Mouse (Mus musculus) naive thymus-derived CD4-positive, alpha-beta T cell, adult 2 months (primary cell): ENCODE data around the gene Olfr702.

Experiments
- DNase-seq: peaks from one replicate; pipeline ENCODE4 v3.0.0-alpha.2; 2011; ENCODE audit warnings: low read depth

The Olfr702 gene

GRCm38 (mm10) chr7:106833793-106834192 is at the start of gene Olfr702:
TSS of gene Olfr702 (minus strand) at chr7:106833893.
- no peak for DNase-seq

- DNase-seq: no peak
These were observed 43.1 kb upstream of the Olfr702 start, which contains the start of gene Olfr705 for GRCm38 (mm10) chr7:106876791-106877190. TSS of gene Olfr705 (minus strand) at chr7:106876891.

GRCm38 (mm10) chr7:106862885-106863284 is 29.2 kb upstream of the Olfr702 start, which contains the start of gene Olfr704:
TSS of gene Olfr704 (plus strand) at chr7:106863185.
- DNase-seq: no peak

GRCm38 (mm10) chr7:106843060-106843459 is 9.4 kb upstream of the Olfr702 start, which contains the start of gene Olfr703:
TSS of gene Olfr703 (plus strand) at chr7:106843360.
- DNase-seq: no peak

GRCm38 (mm10) chr7:106818414-106818813 is 15.3 kb downstream of the Olfr702 start:
- DNase-seq: no peak

GRCm38 (mm10) chr7:106815775-106816174 is 17.9 kb downstream of the Olfr702 start:
- peak; percentile 68 for DNase-seq

GRCm38 (mm10) chr7:106813829-106814228 is 19.9 kb downstream of the Olfr702 start, which contains the start of gene Olfr701:
TSS of gene Olfr701 (plus strand) at chr7:106814129.
- no peak for DNase-seq

GRCm38 (mm10) chr7:106808734-106809133 is 25.0 kb downstream of the Olfr702 start, which contains the start of gene Olfr700:
TSS of gene Olfr700 (minus strand) at chr7:106808834.
- no peak for DNase-seq

- peak; percentile 11 for DNase-seq
These were observed 40.6 kb downstream of the Olfr702 start, which contains the start of gene Olfr699 for GRCm38 (mm10) chr7:106793098-106793497. TSS of gene Olfr699 (minus strand) at chr7:106793198.

- peak; percentile 40 for DNase-seq
These were observed 45.4 kb downstream of the Olfr702 start for GRCm38 (mm10) chr7:106788330-106788729.
